Mouse (Mus musculus) heart, embryonic 14.5 days (tissue): ENCODE measurements around the gene Tnfrsf21. TPM values are rescaled to one million over a fixed set of nuclear protein-coding genes. Genes with fewer than 3 reads are reported as not detected.

Experiments used
- ATAC-seq: fragments of 200-750 bp; cut with Nextera tagmentation; 2 replicates; pipeline ENCODE4 v1.8.0; 2017; ENCODE audit warnings: low read depth, moderate TSS enrichment; ENCODE audit not compliant: insufficient number of reproducible peaks, insufficient read depth, low FRiP score
- H3K27ac ChIP-seq, 2 experiments: fragments of 200-500 bp in 1 of 2; fragments of 300-500 bp in 1 of 2; sonication (generic) in 1 of 2; replicated peaks in 1 of 2; 2 replicates each; pipeline ENCODE4 v1.5.1; 2012 to 2014; ENCODE audit warnings: low read depth in 2 of 2, low read length in 2 of 2, control low read depth in 1 of 2, mild to moderate bottlenecking in 1 of 2, mixed read lengths in 1 of 2; ENCODE audit not compliant: control insufficient read depth in 1 of 2, insufficient read depth in 1 of 2
- H3K27me3 ChIP-seq: fragments of 300-500 bp; sonication (generic); 2 replicates; pipeline ENCODE4 v1.6.1; 2014; ENCODE audit warnings: mild to moderate bottlenecking, low read length, control low read depth; ENCODE audit not compliant: control insufficient read depth, insufficient read depth
- H3K36me3 ChIP-seq: fragments of 300-500 bp; sonication (generic); 2 replicates; pipeline ENCODE4 v1.6.1; 2014; ENCODE audit warnings: mild to moderate bottlenecking, control low read depth, low read length, mixed read lengths; ENCODE audit not compliant: control insufficient read depth, insufficient read depth
- H3K4me1 ChIP-seq, 2 experiments: fragments of 200-500 bp in 1 of 2; fragments of 300-500 bp in 1 of 2; sonication (generic) in 1 of 2; 2 replicates each; pipeline ENCODE4 v1.6.1; 2012 to 2014; ENCODE audit warnings: low read length in 2 of 2, control low read depth in 1 of 2, mixed read lengths in 1 of 2; ENCODE audit not compliant: control insufficient read depth in 2 of 2, insufficient read depth in 2 of 2
- H3K4me2 ChIP-seq: fragments of 300-500 bp; sonication (generic); 2 replicates; pipeline ENCODE4 v1.6.1; 2014; ENCODE audit warnings: mild to moderate bottlenecking, low read length
- H3K4me3 ChIP-seq, 2 experiments: fragments of 200-500 bp in 1 of 2; fragments of 300-500 bp in 1 of 2; sonication (generic) in 1 of 2; 2 replicates each; pipeline ENCODE4 v1.5.1; 2012 to 2014; ENCODE audit warnings: low read length in 2 of 2, mild to moderate bottlenecking in 2 of 2, control low read depth in 1 of 2, low read depth in 1 of 2, moderate library complexity in 1 of 2; ENCODE audit not compliant: control insufficient read depth in 1 of 2, insufficient read depth in 1 of 2
- H3K9ac ChIP-seq: fragments of 300-500 bp; sonication (generic); 2 replicates; pipeline ENCODE4 v1.6.1; 2014; ENCODE audit warnings: mild to moderate bottlenecking, low read length
- H3K9me3 ChIP-seq: fragments of 300-500 bp; sonication (generic); 2 replicates; pipeline ENCODE4 v1.6.1; 2016; ENCODE audit warnings: low read length, control low read depth; ENCODE audit not compliant: control insufficient read depth
- whole genome bisulfite sequencing: fragments of 180-500 bp; shearing (Covaris S2); extraction: QIAGEN DNeasy Blood & Tissue Kit; methylation state at CpG from one replicate; pipeline ENCODE4 v1.1.7; 2014; 5-methylcytosine and 5-hydroxymethylcytosine counted together
- polyA plus RNA-seq: library from polyadenylated mRNA; unstranded; fragments of >200 nt; fragmentation: Nextera tagmentation; extraction: Ambion mirVana; gene quantifications from 2 replicates; pipeline ENCODE4 v1.2.1, GENCODE M21; 2014

Gene Tnfrsf21
- polyA plus RNA-seq, 1 experiment from 2014 or later: 9.6 TPM

- H3K9ac ChIP-seq: peak overlapping the region; percentile 80
- no peaks in the 10 kb centered on the region for H3K36me3 ChIP-seq
- peak overlapping the region; percentile 99 for H3K4me2 ChIP-seq
- WGBS: 3% methylated on average over 39 of the region's 40 CpGs
- H3K27me3 ChIP-seq: peaks cover 10% of the 10 kb centered on the region; the same call in 1 of the 2 replicates
- H3K4me1 ChIP-seq: no peaks in the 10 kb centered on the region
- no peak overlapping the region; a peak in 1 of 4 replicates for H3K27ac ChIP-seq
- H3K9me3 ChIP-seq: no peaks in the 10 kb centered on the region
- peak overlapping the region; percentile 73 to 74 for H3K4me3 ChIP-seq
- ATAC-seq: peak; percentile 25; the same call in 1 of the 2 replicates
Observed at GRCm38 (mm10) chr17:43017341-43018052, 1.1 kb downstream of the Tnfrsf21 start.

- Histone ChIP-seq H3K4me3 (peak overlapping the region; percentile 73 to 74; a peak in 2 of 4 replicates), H3K4me1 (no peaks in the 10 kb centered on the region), H3K27ac (no peak overlapping the region), H3K27me3 (peaks cover 10% of the 10 kb centered on the region; the same call in 1 of the 2 replicates), H3K9me3 (no peaks in the 10 kb centered on the region), H3K9ac (no peak overlapping the region), H3K4me2 (peak overlapping the region; percentile 99), H3K36me3 (no peaks in the 10 kb centered on the region)
- no peak for ATAC-seq
Observed at GRCm38 (mm10) chr17:43018071-43018470, 1.7 kb downstream of the Tnfrsf21 start.

GRCm38 (mm10) chr17:43019660-43020059 is 3.3 kb downstream of the Tnfrsf21 start:
- Histone ChIP-seq H3K9ac (no peak overlapping the region), H3K4me2 (no peak overlapping the region), H3K27ac (no peak overlapping the region), H3K9me3 (no peaks in the 10 kb centered on the region), H3K4me3 (no peak overlapping the region), H3K27me3 (0 out of 2 replicates have a peak, but pooled peaks cover 5% of the 10 kb centered on the region), H3K36me3 (no peaks in the 10 kb centered on the region), H3K4me1 (no peaks in the 10 kb centered on the region)
- 84% methylated on average over 9 of the region's 9 CpGs for WGBS
- ATAC-seq: no peak

- Histone ChIP-seq H3K36me3 (no peaks in the 10 kb centered on the region), H3K9me3 (no peaks in the 10 kb centered on the region), H3K27me3 (0 out of 2 replicates have a peak, but pooled peaks cover 5% of the 10 kb centered on the region), H3K27ac (no peak overlapping the region), H3K4me1 (no peaks in the 10 kb centered on the region), H3K9ac (no peak overlapping the region), H3K4me2 (no peak overlapping the region), H3K4me3 (no peak overlapping the region)
- WGBS: 91% methylated on average over 5 of the region's 5 CpGs
- ATAC-seq: no peak
Observed at GRCm38 (mm10) chr17:43021017-43021416, 4.7 kb downstream of the Tnfrsf21 start.

- whole genome bisulfite sequencing: 90% methylated on average over 9 of the region's 9 CpGs
- no peaks in the 10 kb centered on the region for H3K36me3 ChIP-seq
- no peaks in the 10 kb centered on the region for H3K9me3 ChIP-seq
- no peak overlapping the region for H3K4me3 ChIP-seq
- H3K4me2 ChIP-seq: no peak overlapping the region
- no peak for ATAC-seq
- no peak overlapping the region for H3K27ac ChIP-seq
- H3K4me1 ChIP-seq: no peaks in the 10 kb centered on the region
- no peak overlapping the region for H3K9ac ChIP-seq
- 0 out of 2 replicates have a peak, but pooled peaks cover 5% of the 10 kb centered on the region for H3K27me3 ChIP-seq
Observed at GRCm38 (mm10) chr17:43022056-43022455, 5.7 kb downstream of the Tnfrsf21 start.

- no peak overlapping the region for H3K27ac ChIP-seq
- 80% methylated on average over 12 of the region's 12 CpGs for WGBS
- no peaks in the 10 kb centered on the region for H3K4me1 ChIP-seq
- H3K9ac ChIP-seq: no peak overlapping the region
- no peak for ATAC-seq
- H3K36me3 ChIP-seq: no peaks in the 10 kb centered on the region
- no peaks in the 10 kb centered on the region for H3K27me3 ChIP-seq
- no peak overlapping the region for H3K4me3 ChIP-seq
- no peaks in the 10 kb centered on the region for H3K9me3 ChIP-seq
- no peak overlapping the region for H3K4me2 ChIP-seq
Observed at GRCm38 (mm10) chr17:43023637-43024217, 7.4 kb downstream of the Tnfrsf21 start.

- no peaks in the 10 kb centered on the region for H3K36me3 ChIP-seq
- H3K4me1 ChIP-seq: no peaks in the 10 kb centered on the region
- no peak overlapping the region for H3K4me2 ChIP-seq
- H3K9ac ChIP-seq: no peak overlapping the region
- ATAC-seq: no peak
- no peaks in the 10 kb centered on the region for H3K9me3 ChIP-seq
- H3K27me3 ChIP-seq: no peaks in the 10 kb centered on the region
- 68% methylated on average over 3 of the region's 3 CpGs for WGBS
- no peak overlapping the region for H3K4me3 ChIP-seq
- no peak overlapping the region for H3K27ac ChIP-seq
Observed at GRCm38 (mm10) chr17:43024531-43024930, 8.2 kb downstream of the Tnfrsf21 start.
